Mouse (Mus musculus) megakaryocyte, embryonic 14.5 days (primary cell): ENCODE data around the gene Apol9b. TPM values are rescaled to one million over a fixed set of nuclear protein-coding genes. Genes with fewer than 3 reads are reported as not detected.

Experiments
- H3K27me3 ChIP-seq: replicated peaks from 2 replicates; pipeline ENCODE3; 2012; ENCODE audit warnings: inconsistent platforms
- H3K36me3 ChIP-seq: replicated peaks from 2 replicates; pipeline ENCODE3; 2012; ENCODE audit warnings: low read length, inconsistent platforms, mixed read lengths
- H3K4me1 ChIP-seq: 2 replicates; pipeline ENCODE4 v1.6.1; 2012; ENCODE audit warnings: inconsistent platforms
- H3K4me3 ChIP-seq: replicated peaks from 2 replicates; pipeline ENCODE3; 2012; ENCODE audit warnings: moderate library complexity, mild to moderate bottlenecking, inconsistent platforms
- H3K9me3 ChIP-seq: 2 replicates; pipeline ENCODE4 v1.6.1; 2012; ENCODE audit warnings: inconsistent platforms
- FLI1 ChIP-seq: IDR thresholded peaks from 2 replicates; pipeline ENCODE4 v1.6.1; 2012; ENCODE audit warnings: low read length, inconsistent platforms, mixed read lengths
- GATA1 ChIP-seq: IDR thresholded peaks from 3 replicates; pipeline ENCODE4 v1.6.1; 2012; ENCODE audit warnings: mixed read lengths, low read length, inconsistent platforms, borderline replicate concordance
- polyA plus RNA-seq: library from polyadenylated mRNA; stranded (reverse); fragments of >175 nt; gene quantifications from 2 replicates; pipeline ENCODE4 v1.2.3, GENCODE M21; 2012; ENCODE audit warnings: low replicate concordance; ENCODE audit not compliant: insufficient read depth

Apol9b gene
- polyA plus RNA-seq, 1 experiment, result 1.2 TPM

GRCm38 (mm10) chr15:77782449-77783014 is 53.7 kb downstream of the Apol9b start:
- peaks cover 100% of the 10 kb centered on the region for H3K36me3 ChIP-seq
- no peak for TF ChIP-seq FLI1
- TF ChIP-seq GATA1, result no peak
- peaks cover 99% of the 10 kb centered on the region for H3K4me1 ChIP-seq

DNA sequence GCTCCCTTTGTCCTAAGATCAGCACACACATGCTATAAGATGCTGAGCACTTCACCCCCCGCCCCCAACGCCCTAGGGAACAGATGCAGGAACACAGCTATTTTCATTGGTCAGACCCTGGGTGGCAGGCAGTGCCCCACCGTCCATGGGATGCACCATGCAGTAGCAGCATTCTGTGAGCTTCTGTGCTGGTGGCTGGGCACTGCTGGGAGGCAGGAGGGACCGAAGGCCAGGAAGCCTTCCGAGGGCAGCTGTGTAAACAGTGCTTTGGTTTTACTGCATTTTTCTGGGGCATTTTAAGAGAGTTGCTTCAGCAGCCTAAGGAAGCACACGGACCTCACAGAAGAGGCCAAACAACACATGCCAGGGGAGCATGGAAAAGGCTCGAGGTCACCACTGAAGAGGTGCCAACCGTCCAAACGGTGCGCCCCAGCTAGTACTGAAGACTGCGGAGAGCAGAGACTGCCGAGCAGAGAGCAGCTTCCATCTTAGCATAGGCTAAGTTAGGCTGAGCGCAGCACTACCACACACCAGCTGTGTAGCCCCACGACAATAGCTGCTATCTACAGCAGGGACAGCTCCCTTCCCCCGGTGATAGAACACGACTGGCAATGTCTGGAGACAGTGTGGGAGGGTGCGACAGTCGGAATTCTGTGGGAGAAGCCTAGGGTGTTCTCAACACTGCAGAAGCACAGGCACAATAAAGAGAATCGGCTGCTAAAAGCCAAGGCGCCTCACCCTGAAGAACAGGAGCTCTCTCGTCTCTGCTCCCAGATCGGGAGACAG is 55.4 kb downstream of the Apol9b start:
- Histone ChIP-seq H3K27me3 (no peaks in the 10 kb centered on the region), H3K4me3 (no peak overlapping the region), H3K4me1 (peaks cover 96% of the 10 kb centered on the region), H3K9me3 (no peaks in the 10 kb centered on the region), H3K36me3 (peaks cover 100% of the 10 kb centered on the region)
- no peak for TF ChIP-seq GATA1
- no peak for TF ChIP-seq FLI1

More at GRCm38 (mm10) chr15:77782449-77783014, 53.7 kb downstream of the Apol9b start:
- no peaks in the 10 kb centered on the region for H3K27me3 ChIP-seq
- no peaks in the 10 kb centered on the region for H3K9me3 ChIP-seq
- H3K4me3 ChIP-seq, result no peak overlapping the region

- H3K4me1 ChIP-seq, result peaks cover 96% of the 10 kb centered on the region
- peaks cover 100% of the 10 kb centered on the region for H3K36me3 ChIP-seq
- H3K4me3 ChIP-seq, result no peak overlapping the region
- H3K9me3 ChIP-seq, result no peaks in the 10 kb centered on the region
- no peak for TF ChIP-seq GATA1
- TF ChIP-seq FLI1, result no peak
- H3K27me3 ChIP-seq, result no peaks in the 10 kb centered on the region
These were observed 57.0 kb downstream of the Apol9b start for GRCm38 (mm10) chr15:77785807-77786206.

Other genes with a start within 250 kb of the Apol9b start
- gene Apol11a, start 220.8 kb upstream of the Apol9b start, polyA plus RNA-seq, result not detected in 2 replicates
- not detected in 2 replicates for gene Apol7c, start 195.7 kb upstream of the Apol9b start, polyA plus RNA-seq
- not detected in 2 replicates for gene 1700025B11Rik, start 167.1 kb upstream of the Apol9b start, polyA plus RNA-seq
- gene Apol10b, start 132.9 kb upstream of the Apol9b start, polyA plus RNA-seq, result not detected in 2 replicates
- gene Gm36245, start 129.8 kb upstream of the Apol9b start, polyA plus RNA-seq, result not detected in 2 replicates
- 0.37 TPM in 1 of 2 replicates, not detected in the other for gene Apol11b, start 85.8 kb upstream of the Apol9b start, polyA plus RNA-seq
- not detected in 2 replicates for gene Apol7e, start 30.2 kb upstream of the Apol9b start, polyA plus RNA-seq
- 0.82 and 2.7 TPM in 2 replicates for gene Apol8, start 28.0 kb downstream of the Apol9b start, polyA plus RNA-seq
- 1,439 and 1,641 TPM in 2 replicates for gene Myh9, start 113.1 kb downstream of the Apol9b start, polyA plus RNA-seq
- gene Txn2, start 200.0 kb downstream of the Apol9b start, polyA plus RNA-seq, result 186 and 405 TPM in 2 replicates
- gene Foxred2, start 227.7 kb downstream of the Apol9b start, polyA plus RNA-seq, result 0.66 TPM in 1 of 2 replicates, not detected in the other
- gene Eif3d, start 241.8 kb downstream of the Apol9b start, polyA plus RNA-seq, result 15.2 and 40.0 TPM in 2 replicates